Mouse (Mus musculus): Measurements from ENCODE around the gene Thbs1.

Thbs1 gene

DNA sequence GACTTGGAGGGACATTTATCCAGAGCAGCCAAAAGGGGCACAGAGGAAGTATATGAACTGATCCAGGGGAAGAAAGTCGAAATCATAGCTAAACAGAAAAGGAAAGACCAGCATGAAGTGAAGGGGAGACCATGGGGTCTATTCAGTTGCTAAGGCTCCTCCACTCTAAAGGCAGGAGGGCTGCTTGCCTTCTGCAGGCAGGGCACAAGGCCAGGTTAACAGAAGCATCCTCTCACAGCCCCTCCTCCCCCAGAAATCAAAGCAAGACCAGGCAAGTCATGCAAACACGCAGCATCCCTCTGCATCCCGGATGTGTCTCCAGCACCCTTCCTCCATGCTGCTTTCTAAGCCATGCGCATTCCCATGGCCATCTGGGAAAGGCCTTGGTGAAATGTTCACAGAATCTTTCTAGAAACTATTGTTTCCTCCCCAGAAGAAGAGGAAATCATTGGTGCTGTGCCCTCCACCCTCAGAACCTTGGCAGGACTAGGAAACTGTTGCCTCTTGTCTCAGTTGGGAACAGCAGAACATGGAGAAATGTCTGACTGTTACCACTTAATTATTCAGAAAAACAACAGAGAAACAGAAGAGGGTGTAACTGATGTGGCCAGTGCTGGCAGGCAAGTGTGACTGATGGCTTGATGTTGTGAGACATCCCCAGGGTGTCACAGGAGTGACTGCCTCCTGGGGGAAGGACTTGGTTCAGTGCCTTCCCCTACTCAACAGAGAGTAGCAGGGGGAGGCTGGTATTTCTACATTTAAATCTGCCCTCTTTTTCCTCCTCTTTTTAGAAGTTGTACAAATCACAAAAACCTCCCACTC, 36.9 kb downstream of the Thbs1 start:
- no peak for DNase-seq (ENCODE audit: low spot score in 2 of 2)

DNA sequence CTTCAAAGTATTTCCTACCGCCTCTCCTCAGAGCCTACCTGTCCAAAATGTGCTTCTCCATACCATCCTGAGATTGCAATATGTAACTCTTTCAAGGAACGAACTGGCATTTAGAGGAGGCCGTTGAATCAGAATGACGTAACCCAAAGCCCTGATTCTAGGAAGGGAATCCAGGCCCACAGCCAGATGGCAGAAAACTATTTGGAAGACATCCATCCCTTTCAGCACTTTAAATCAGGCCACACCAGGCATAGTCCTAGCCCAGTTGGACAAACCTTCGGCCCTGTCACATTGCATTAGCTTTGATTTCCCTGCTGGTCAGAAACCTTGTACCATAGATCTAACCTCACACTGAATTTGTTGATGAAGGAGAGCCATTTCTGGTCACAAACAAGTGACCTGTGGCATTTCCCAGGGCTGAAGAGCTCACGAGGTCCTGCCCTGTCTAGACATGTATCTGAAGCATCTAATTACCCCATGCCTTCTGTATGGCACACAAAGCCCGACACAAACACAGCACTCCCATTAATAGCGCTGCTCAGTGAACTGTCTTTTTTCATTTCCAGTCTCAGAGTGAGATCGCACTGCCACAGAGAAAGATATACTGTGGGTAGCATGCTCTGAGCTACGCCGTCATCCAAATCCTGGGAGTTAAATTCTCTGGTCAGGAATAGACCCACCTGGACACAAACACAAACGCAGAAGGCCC, 38.3 kb downstream of the Thbs1 start:
- peak; percentile 15 to 53 for DNase-seq (ENCODE audit: low spot score in 2 of 2)

DNA sequence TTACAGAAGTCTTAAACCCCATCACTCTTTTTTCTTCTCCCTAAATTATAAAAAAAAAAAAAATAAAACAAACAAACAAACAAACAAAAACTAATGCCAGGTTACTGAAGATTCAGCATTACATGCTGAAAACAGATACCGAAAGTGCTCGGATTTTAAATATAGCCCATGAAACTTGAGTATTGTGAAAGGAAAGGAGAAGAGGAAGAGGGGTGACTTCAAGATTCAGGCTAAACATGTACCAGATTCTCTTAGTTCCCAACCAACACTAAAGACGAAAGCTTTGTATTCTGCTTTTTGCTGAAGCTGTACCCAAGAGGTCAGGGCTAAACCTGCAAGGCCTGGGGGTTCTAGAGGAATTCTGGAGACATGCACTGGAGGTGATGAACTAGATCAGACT, 46.4 kb downstream of the Thbs1 start:
- no peak for DNase-seq (ENCODE audit: low spot score in 2 of 2)

DNA sequence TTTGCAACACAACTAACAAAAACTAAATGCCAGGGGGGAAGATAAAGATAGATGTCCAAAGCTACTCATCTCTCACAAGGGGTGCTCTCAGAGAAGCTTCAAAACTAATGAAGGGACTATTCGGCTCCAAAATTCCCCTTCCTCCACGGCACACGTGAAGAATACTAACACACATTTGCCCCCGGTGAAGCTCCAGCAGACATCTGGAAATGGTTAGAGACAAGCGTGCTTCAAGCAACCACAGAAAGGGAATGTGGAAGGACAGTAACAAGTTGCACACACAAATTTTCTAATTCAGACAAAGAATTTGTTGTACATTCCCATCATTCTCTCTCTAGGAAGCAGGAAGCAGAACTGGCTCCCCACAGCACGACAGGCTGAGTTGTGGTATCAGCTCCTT, 47.5 kb downstream of the Thbs1 start:
- DNase-seq (ENCODE audit: low spot score in 2 of 2) = no peak

DNA sequence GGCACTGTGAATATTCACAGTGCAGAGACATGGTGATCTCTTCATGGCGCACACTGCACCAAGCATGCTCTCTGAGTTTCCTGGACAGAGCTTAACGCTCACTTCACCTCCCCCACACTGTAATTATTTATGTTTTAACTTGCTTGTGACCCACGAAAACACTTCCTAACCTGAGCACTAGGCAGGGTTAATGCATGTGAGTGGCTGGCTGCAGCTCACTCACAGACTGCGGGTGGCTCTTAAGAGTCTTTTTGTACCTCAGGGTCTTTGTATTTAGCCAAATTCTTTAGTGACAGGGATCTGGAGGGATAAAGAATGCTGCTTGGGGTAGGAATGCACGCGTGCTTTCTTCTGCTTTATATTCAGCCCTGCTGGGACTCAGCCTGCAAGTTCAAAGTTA, 48.9 kb downstream of the Thbs1 start:
- DNase-seq (ENCODE audit: low spot score in 2 of 2) = no peak

DNA sequence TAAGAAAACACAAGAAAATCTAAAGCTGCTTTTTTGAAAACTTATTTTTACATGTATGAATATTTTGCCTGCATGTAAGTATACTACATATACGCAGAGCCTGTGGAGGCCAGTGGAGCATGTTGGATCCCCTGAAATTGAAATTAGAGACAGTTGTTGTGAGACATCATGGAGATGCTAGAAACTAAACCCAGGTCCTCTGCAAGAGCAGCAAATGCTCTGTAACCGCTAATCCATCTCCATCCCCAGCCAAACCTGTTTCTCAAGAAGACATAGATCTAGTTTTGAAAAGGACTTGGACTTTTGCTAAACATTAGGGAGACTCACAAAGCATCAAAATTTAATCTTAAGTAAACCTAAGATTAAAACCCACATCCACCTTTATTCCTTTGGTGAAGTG, 49.3 kb downstream of the Thbs1 start:
- DNase-seq (ENCODE audit: low spot score in 2 of 2) = no peak

DNA sequence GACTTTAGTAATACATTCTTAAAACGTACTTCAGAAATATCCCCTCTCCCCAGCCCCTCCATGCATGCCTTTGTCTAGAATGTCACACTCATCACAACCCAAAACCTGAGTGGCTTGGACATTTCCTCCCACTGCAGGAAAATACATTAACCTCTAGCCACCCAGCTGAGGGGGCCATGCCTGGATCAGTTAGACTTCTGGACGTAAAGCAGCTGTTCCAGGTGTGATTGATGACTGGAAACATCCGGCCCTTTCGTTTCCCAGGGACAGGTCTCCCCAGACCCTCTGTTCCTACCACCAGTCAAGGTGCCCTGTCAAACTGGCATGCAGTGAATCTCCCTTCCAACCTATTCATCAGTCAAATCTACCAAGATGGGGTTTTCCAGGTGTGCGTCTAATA, 50.8 kb downstream of the Thbs1 start:
- no peak for DNase-seq (ENCODE audit: low spot score in 2 of 2)

DNA sequence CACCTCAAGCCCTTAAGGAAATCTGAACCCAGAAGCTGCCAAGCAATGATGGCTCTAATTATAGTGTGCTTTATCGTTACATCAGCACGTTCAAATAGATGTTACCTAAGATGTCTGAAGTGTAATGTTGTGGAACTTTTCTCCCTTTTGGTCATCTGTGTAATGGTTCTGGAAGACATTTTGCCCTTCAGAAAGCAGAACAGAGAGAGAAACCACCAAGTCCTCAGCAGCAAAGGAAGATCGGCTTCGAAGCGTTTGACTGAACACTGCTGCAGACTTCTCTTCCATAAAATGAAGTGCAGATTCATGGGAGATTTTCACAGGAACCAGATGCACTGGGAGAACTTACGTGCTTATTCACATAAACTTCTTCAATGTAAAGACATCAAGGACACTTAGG, 52.5 kb downstream of the Thbs1 start:
- no peak for DNase-seq (ENCODE audit: low spot score in 2 of 2)

DNA sequence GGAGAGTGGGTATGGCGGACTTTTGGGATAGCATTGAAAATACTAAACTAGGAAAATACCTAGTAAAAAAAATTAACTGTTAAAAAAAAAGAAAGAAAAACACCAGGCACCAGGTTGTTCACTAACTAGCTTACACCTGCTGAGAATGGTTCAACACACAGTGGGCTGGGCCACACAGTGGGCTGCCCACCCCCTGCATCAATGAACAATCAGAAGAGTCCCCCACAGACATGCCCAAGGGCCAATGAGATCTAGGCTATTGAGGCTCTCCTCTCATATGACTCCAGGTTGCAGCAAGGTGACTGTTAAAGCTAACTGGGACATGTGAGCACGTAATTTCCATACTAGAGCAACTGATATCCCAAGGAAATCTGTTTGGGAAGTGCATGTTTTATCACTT, 54.0 kb downstream of the Thbs1 start:
- no peak for DNase-seq (ENCODE audit: low spot score in 2 of 2)

DNA sequence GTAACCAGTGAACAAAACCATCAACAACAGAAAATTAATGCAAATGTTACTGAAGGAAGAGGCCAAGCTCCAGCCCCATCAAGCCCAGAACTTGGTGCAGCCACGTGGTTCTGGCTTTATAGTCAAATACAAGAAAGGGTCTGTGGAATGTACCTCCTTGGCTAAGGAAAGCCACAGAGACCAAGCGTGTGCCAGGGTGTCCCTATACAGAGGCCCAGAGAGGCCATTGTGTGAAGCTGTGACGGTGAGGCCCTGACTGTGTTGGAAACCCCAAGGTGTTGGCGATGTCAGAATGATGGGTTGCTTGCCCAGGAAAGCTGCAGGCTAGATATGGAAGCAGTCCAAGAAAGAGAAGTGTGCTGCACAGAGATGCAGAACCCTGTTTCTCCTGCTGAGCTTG, 56.1 kb downstream of the Thbs1 start:
- no peak for DNase-seq (ENCODE audit: low spot score in 2 of 2)

DNA sequence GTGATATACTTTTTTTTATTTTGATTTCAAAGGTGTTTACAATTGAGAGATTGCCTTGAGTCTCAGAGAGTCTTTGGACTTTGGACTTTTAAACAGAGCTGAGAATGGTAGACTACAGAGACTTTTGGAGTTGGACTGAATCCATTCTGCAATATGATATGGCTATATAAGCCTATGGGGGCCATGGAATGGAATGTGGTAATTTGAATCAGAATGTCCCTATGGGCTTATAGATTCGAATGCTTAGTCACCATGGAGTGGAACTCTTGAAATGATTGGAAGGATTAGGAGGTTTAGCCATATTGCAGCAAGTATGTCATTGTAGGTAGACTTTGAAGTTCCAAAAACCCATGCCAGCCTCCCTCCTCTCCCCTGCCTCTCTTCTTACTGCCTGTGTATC, 56.5 kb downstream of the Thbs1 start:
- DNase-seq (ENCODE audit: low spot score in 2 of 2) = no peak

DNA sequence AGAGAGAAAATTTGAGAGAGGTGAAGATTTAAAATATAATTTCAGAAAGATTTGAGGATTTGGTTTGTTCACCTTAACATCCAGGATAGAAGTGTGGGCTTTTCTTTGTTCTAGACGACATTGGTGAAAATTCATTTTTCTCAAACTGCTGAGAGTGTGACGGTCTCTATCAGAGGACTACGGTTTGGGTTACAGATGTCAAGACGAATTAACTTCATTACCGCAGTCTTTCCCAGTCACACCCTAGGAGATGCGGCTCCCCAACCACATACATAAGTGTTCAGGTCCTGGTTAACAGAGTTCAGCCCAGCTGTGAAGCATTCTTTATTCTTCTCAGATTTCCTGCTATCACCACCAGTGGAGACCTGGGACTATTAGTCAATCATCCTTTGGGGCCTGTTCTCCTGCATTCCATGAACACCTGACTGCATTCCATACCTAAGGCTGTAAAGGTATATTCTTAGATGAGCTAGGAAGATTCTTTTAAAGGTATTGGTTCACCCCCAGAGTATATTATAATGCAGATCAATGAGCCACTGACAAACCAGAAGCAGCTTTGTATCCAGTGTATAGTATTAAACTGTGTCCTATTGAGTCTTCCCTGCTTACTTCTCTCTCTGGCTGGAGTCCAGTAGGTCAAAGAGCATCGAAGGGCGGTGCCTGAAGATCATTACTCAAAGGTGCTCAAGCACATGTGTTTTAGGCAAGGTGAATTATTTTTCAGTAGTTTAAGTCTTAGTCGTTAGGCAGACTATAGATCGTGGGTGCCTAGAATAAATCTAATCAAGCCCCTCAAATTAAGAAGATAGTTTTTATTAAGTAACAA, 63.1 kb downstream of the Thbs1 start:
- DNase-seq (ENCODE audit: low spot score in 2 of 2) = no peak

Data from right cerebral cortex, postnatal 36 days (tissue).